Mouse (Mus musculus) midbrain, embryonic 13.5 days (tissue): ENCODE measurements around the gene D10Wsu102e. TPM values are rescaled to one million over a fixed set of nuclear protein-coding genes. Genes with fewer than 3 reads are reported as not detected.
"Not testable (repeated sequence)": the region's sequence is repeated elsewhere in the genome, so short reads cannot be mapped to it uniquely, and the experiment has no call there.

Experiments used
- ATAC-seq: fragments of 200-750 bp; cut with Nextera tagmentation; 2 replicates; pipeline ENCODE4 v1.8.0; 2017; ENCODE audit warnings: mild to moderate bottlenecking, moderate TSS enrichment, moderate library complexity
- H3K27ac ChIP-seq: fragments of 300-500 bp; sonication (generic); 2 replicates; pipeline ENCODE4 v1.5.1; 2015; ENCODE audit warnings: inconsistent platforms, mild to moderate bottlenecking, moderate library complexity
- H3K27me3 ChIP-seq: fragments of 300-500 bp; sonication (generic); 2 replicates; pipeline ENCODE4 v1.6.1; 2015; ENCODE audit warnings: mild to moderate bottlenecking, inconsistent platforms
- H3K36me3 ChIP-seq: fragments of 300-500 bp; sonication (generic); 2 replicates; pipeline ENCODE4 v1.6.1; 2015; ENCODE audit warnings: mild to moderate bottlenecking, inconsistent platforms
- H3K4me1 ChIP-seq: fragments of 300-500 bp; sonication (generic); replicated peaks from 2 replicates; pipeline ENCODE4 v1.6.1; 2015; ENCODE audit warnings: inconsistent platforms
- H3K4me2 ChIP-seq: fragments of 300-500 bp; sonication (generic); replicated peaks from 2 replicates; pipeline ENCODE4 v1.6.1; 2015; ENCODE audit warnings: moderate library complexity, mild to moderate bottlenecking, inconsistent platforms
- H3K4me3 ChIP-seq: fragments of 300-500 bp; sonication (generic); replicated peaks from 2 replicates; pipeline ENCODE4 v1.5.1; 2015; ENCODE audit warnings: mild to moderate bottlenecking, inconsistent platforms
- H3K9ac ChIP-seq: fragments of 300-500 bp; sonication (generic); replicated peaks from 2 replicates; pipeline ENCODE4 v1.6.1; 2015; ENCODE audit warnings: mild to moderate bottlenecking, inconsistent platforms
- H3K9me3 ChIP-seq: fragments of 300-500 bp; sonication (generic); 2 replicates; pipeline ENCODE4 v1.6.1; 2016; ENCODE audit warnings: mild to moderate bottlenecking, inconsistent platforms
- WGBS: fragments of 180-500 bp; shearing (Covaris S2); methylation state at CpG from one replicate; pipeline ENCODE4 v1.1.7; 2015; 5-methylcytosine and 5-hydroxymethylcytosine counted together
- polyA plus RNA-seq: library from polyadenylated mRNA; unstranded; fragments of >200 nt; fragmentation: Nextera tagmentation; extraction: Ambion mirVana; gene quantifications from 2 replicates; pipeline ENCODE4 v1.2.1, GENCODE M21; 2015

The D10Wsu102e gene
- polyA plus RNA-seq, 1 experiment from 2014 or later, result 0.94 TPM

- no peaks in the 10 kb centered on the region for H3K4me1 ChIP-seq
- no peak overlapping the region for H3K9ac ChIP-seq
- H3K27ac ChIP-seq, result no peak overlapping the region
- H3K36me3 ChIP-seq, result peaks cover 39% of the 10 kb centered on the region
- H3K27me3 ChIP-seq, result no peaks in the 10 kb centered on the region
- peaks cover 17% of the 10 kb centered on the region; the same call in 1 of the 2 replicates for H3K9me3 ChIP-seq
- ATAC-seq, result no peak
- no peak overlapping the region for H3K4me3 ChIP-seq
- 98% methylated on average over 10 of the region's 10 CpGs for WGBS
- H3K4me2 ChIP-seq, result no peak overlapping the region
Observed at GRCm38 (mm10) chr10:83407141-83407540, 47.1 kb downstream of the D10Wsu102e start.

DNA sequence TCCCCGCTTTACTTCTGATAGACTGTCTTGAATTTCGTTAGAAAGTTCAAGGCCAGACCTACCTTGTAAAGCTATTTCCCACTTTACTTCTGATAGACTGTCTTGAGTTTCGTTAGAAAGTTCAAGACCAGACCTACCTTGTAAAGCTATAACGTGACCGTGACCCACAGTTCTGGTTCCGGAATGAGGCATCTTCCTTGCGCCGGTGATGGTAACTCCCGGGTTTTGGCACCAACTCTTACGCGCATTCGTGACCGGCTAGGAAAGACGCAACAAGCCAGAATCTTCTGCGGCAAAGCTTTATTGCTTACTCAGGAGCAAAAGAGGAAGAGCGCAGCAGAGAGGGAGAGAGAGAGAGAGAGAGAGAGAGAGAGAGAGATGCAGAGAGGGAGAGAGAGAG is 58.4 kb downstream of the D10Wsu102e start:
- not testable (repeated sequence) for H3K9ac ChIP-seq, ATAC-seq, H3K4me2 ChIP-seq, H3K4me1 ChIP-seq, H3K4me3 ChIP-seq, H3K27me3 ChIP-seq, H3K27ac ChIP-seq
- 95% methylated on average over 16 of the region's 16 CpGs for WGBS
- H3K9me3 ChIP-seq, result peaks cover 21% of the 10 kb centered on the region
- peaks cover 38% of the 10 kb centered on the region for H3K36me3 ChIP-seq

- no peak overlapping the region for H3K4me2 ChIP-seq
- no peak overlapping the region for H3K9ac ChIP-seq
- peaks cover 24% of the 10 kb centered on the region for H3K36me3 ChIP-seq
- peaks cover 41% of the 10 kb centered on the region for H3K9me3 ChIP-seq
- 92% methylated on average over 7 of the region's 7 CpGs for WGBS
- H3K27me3 ChIP-seq, result no peaks in the 10 kb centered on the region
- H3K27ac ChIP-seq, result no peak overlapping the region
- H3K4me3 ChIP-seq, result no peak overlapping the region
- ATAC-seq, result no peak
- no peaks in the 10 kb centered on the region for H3K4me1 ChIP-seq
Observed at GRCm38 (mm10) chr10:83448582-83448981, 88.6 kb downstream of the D10Wsu102e start.

DNA sequence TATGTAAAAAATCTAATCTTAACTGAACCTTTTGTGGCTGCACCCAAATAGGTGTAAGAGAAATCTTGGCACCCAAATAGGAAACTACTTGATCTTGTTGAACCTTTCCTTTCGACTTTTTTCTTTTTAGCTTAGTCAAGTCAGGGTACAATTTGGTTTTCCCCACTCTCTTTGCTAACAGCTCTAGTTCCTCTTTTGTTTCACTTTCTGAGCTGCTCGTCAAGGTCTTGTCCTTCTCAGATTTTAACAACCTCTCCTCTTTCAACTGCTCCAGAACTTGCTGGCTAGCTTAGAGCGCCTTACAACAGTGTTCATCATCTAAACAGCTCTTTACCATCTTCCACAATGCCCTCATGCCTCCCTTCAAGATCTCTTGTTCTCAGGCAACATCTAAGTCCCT is 97.5 kb downstream of the D10Wsu102e start:
- no peak overlapping the region for H3K9ac ChIP-seq
- H3K4me3 ChIP-seq, result no peak overlapping the region
- WGBS, result 90% methylated on average over 3 of the region's 3 CpGs
- H3K4me2 ChIP-seq, result no peak overlapping the region
- peaks cover 28% of the 10 kb centered on the region for H3K36me3 ChIP-seq
- H3K27ac ChIP-seq, result no peak overlapping the region
- H3K27me3 ChIP-seq, result no peaks in the 10 kb centered on the region
- H3K4me1 ChIP-seq, result no peaks in the 10 kb centered on the region
- no peak for ATAC-seq
- peaks cover 47% of the 10 kb centered on the region for H3K9me3 ChIP-seq

- Histone ChIP-seq H3K27ac (no peak overlapping the region), H3K27me3 (no peaks in the 10 kb centered on the region), H3K4me2 (no peak overlapping the region), H3K4me3 (no peak overlapping the region), H3K36me3 (peaks cover 18% of the 10 kb centered on the region; the same call in 1 of the 2 replicates), H3K9me3 (peaks cover 11% of the 10 kb centered on the region), H3K4me1 (no peaks in the 10 kb centered on the region), H3K9ac (no peak overlapping the region)
- WGBS, result 95% methylated on average over 13 of the region's 13 CpGs
- ATAC-seq, result no peak
Observed at GRCm38 (mm10) chr10:83475226-83475625, 115.2 kb downstream of the D10Wsu102e start.

DNA sequence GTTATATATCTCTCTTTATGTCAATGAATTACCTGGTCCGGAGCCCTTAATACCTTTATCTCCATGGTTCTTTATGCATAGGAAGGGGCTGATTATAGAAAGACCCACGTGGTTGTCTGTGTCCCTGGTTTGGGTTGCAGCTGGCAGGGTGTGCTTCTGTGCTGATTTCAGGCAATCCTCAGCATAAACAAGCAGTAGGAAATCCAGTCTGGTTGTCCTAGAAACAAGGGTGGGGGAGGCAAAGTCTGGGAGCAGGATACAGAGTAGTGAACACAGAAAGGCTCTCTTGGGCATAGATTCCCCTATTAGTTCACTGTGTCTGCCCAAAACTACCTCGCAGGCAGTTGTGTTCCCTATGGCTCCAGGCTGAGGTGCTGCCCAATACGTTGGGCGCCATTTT is 117.3 kb downstream of the D10Wsu102e start:
- 88% methylated on average over 5 of the region's 5 CpGs for WGBS
- H3K9me3 ChIP-seq, result peaks cover 11% of the 10 kb centered on the region
- no peak overlapping the region for H3K27ac ChIP-seq
- H3K36me3 ChIP-seq, result peaks cover 16% of the 10 kb centered on the region; the same call in 1 of the 2 replicates
- no peak overlapping the region for H3K4me3 ChIP-seq
- no peak for ATAC-seq
- H3K4me1 ChIP-seq, result no peaks in the 10 kb centered on the region
- H3K9ac ChIP-seq, result no peak overlapping the region
- no peak overlapping the region for H3K4me2 ChIP-seq
- no peaks in the 10 kb centered on the region for H3K27me3 ChIP-seq

GRCm38 (mm10) chr10:83490506-83490905 is 130.5 kb downstream of the D10Wsu102e start:
- WGBS, result 92% methylated on average over 6 of the region's 6 CpGs
- no peak for ATAC-seq
- H3K9me3 ChIP-seq, result no peaks in the 10 kb centered on the region
- H3K4me1 ChIP-seq, result no peaks in the 10 kb centered on the region
- H3K27me3 ChIP-seq, result no peaks in the 10 kb centered on the region
- H3K36me3 ChIP-seq, result peaks cover 83% of the 10 kb centered on the region
- H3K4me2 ChIP-seq, result no peak overlapping the region
- no peak overlapping the region for H3K4me3 ChIP-seq
- H3K27ac ChIP-seq, result no peak overlapping the region
- no peak overlapping the region for H3K9ac ChIP-seq

DNA sequence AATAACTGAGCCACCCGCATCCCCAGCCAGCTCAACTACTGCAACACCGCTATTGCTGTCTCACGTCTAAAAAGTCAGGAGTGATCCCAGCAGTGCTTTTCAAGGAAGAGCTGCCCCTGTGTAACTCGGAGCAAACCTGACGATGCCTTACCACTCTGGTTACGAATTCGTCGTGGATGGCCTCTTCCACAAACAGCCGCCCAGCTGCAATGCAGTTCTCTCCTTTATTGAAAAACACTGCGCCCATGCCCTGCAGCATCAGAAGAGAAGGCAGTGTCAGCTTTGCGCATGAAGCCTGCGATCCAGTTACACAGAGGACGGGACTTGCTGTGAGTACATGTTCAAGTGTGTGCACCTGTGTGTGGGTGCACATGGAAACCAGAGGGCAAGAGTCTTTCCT is 137.3 kb downstream of the D10Wsu102e start:
- H3K9me3 ChIP-seq, result no peaks in the 10 kb centered on the region
- H3K36me3 ChIP-seq, result peaks cover 66% of the 10 kb centered on the region
- no peak overlapping the region for H3K27ac ChIP-seq
- WGBS, result 88% methylated on average over 13 of the region's 13 CpGs
- no peak overlapping the region for H3K4me3 ChIP-seq
- no peaks in the 10 kb centered on the region for H3K4me1 ChIP-seq
- no peak overlapping the region for H3K4me2 ChIP-seq
- H3K9ac ChIP-seq, result no peak overlapping the region
- no peak for ATAC-seq
- no peaks in the 10 kb centered on the region for H3K27me3 ChIP-seq

DNA sequence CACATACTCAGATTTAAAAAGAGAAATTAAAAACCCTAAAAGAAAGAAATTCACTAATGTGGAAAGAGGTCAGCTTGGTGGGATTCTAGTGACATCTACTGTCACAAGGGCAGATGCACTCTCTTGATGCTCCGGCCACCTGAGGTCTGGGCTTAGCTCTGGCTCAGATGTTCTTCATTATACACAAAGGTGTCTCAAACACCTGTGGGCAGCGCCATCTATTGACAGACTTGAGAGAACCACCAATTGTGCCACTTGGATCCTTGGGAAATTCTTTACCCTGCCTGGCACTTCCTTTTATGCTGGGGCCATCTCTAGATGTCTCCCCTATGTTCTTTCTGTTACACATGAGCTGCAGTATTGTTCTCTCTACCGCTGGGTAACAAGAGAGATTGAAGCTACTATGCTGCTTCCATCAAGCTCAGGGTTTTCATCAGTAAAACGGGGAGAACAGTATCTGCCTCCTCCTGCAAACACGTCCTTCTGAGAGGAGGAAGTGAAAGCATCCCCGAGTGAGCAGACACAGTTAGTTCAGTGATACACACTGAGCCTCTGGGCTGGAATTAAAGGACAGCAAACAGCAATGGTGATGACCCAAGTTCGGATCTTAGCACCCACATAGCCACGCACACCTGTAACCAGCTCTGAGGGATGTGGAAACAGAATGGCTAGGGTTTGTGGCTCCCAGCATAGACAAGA is 149.1 kb downstream of the D10Wsu102e start:
- H3K4me2 ChIP-seq, result no peak overlapping the region
- H3K27me3 ChIP-seq, result no peaks in the 10 kb centered on the region
- H3K36me3 ChIP-seq, result peaks cover 92% of the 10 kb centered on the region
- H3K4me3 ChIP-seq, result no peak overlapping the region
- H3K9me3 ChIP-seq, result no peaks in the 10 kb centered on the region
- H3K4me1 ChIP-seq, result no peaks in the 10 kb centered on the region
- H3K9ac ChIP-seq, result no peak overlapping the region
- no peak overlapping the region for H3K27ac ChIP-seq
- ATAC-seq, result no peak
- WGBS, result 68% methylated on average over 8 of the region's 8 CpGs

GRCm38 (mm10) chr10:83511304-83511703 is 151.3 kb downstream of the D10Wsu102e start:
- no peak for ATAC-seq
- no peaks in the 10 kb centered on the region for H3K9me3 ChIP-seq
- WGBS, result 86% methylated on average over 5 of the region's 5 CpGs
- H3K27me3 ChIP-seq, result no peaks in the 10 kb centered on the region
- H3K9ac ChIP-seq, result no peak overlapping the region
- H3K27ac ChIP-seq, result no peak overlapping the region
- peaks cover 92% of the 10 kb centered on the region for H3K36me3 ChIP-seq
- H3K4me2 ChIP-seq, result no peak overlapping the region
- H3K4me1 ChIP-seq, result no peaks in the 10 kb centered on the region
- H3K4me3 ChIP-seq, result no peak overlapping the region

DNA sequence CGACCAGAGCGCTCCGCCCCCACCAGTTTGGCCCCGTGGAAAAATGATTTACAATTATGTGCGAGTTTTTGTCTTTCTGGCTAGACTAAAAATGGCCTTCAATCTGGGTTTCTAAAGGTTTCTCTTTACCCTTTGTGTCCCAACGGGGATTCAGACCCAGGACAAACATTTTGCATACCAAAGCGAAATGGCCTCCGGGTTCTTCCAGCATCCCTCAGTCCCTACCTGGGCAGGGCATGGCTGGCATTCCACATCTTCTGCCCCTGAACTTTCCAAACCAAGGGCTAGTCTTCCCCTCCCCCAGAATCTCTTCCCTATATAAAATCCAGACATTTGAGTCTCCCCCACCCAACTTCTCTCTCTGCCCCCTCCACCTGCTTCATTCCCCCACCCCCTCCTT is 153.7 kb downstream of the D10Wsu102e start:
- H3K9ac ChIP-seq, result no peak overlapping the region
- 92% methylated on average over 8 of the region's 8 CpGs for WGBS
- no peak overlapping the region for H3K4me2 ChIP-seq
- no peak overlapping the region for H3K4me3 ChIP-seq
- no peaks in the 10 kb centered on the region for H3K9me3 ChIP-seq
- H3K36me3 ChIP-seq, result peaks cover 86% of the 10 kb centered on the region
- no peak for ATAC-seq
- no peaks in the 10 kb centered on the region for H3K4me1 ChIP-seq
- no peak overlapping the region for H3K27ac ChIP-seq
- H3K27me3 ChIP-seq, result no peaks in the 10 kb centered on the region

- peaks cover 76% of the 10 kb centered on the region for H3K36me3 ChIP-seq
Observed at GRCm38 (mm10) chr10:83520990-83521389, 161.0 kb downstream of the D10Wsu102e start.

DNA sequence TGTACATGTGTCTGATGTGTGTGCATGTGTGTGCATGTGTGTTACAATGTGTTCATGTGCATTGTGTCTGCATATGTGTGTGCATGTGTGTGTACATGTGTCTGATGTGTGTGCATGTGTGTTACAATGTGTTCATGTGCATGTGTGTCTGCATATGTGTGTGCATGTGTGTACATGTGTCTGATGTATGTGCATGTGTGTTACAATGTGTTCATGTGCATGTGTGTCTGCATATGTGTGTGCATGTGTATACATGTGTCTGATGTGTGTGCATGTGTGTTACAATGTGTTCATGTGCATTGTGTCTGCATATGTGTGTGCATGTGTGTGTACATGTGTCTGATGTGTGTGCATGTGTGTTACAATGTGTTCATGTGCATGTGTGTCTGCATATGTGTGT is 164.2 kb downstream of the D10Wsu102e start:
- not testable (repeated sequence) for H3K4me3 ChIP-seq, H3K9me3 ChIP-seq, H3K27me3 ChIP-seq, H3K27ac ChIP-seq, H3K9ac ChIP-seq, H3K4me1 ChIP-seq, H3K4me2 ChIP-seq, ATAC-seq
- H3K36me3 ChIP-seq, result peaks cover 65% of the 10 kb centered on the region

More at GRCm38 (mm10) chr10:83520990-83521389, 161.0 kb downstream of the D10Wsu102e start:
- Histone ChIP-seq H3K4me1 (no peaks in the 10 kb centered on the region), H3K4me2 (no peak overlapping the region), H3K27ac (no peak overlapping the region), H3K27me3 (no peaks in the 10 kb centered on the region), H3K9ac (no peak overlapping the region), H3K4me3 (no peak overlapping the region), H3K9me3 (no peaks in the 10 kb centered on the region)
- 81% methylated on average over 4 of the region's 4 CpGs for WGBS
- ATAC-seq, result no peak
